Mouse (Mus musculus) lung, adult 18-20 months (tissue): ENCODE results near the gene Tdp2.
A peak's percentile ranks its signal among the peaks of the same experiment; 100 is the strongest.

Source experiments
- DNase-seq, 2 experiments: peaks; one replicate each; pipeline ENCODE4 v3.0.0; 2022; ENCODE audit warnings: mixed read lengths in 2 of 2

Tdp2 gene

DNA sequence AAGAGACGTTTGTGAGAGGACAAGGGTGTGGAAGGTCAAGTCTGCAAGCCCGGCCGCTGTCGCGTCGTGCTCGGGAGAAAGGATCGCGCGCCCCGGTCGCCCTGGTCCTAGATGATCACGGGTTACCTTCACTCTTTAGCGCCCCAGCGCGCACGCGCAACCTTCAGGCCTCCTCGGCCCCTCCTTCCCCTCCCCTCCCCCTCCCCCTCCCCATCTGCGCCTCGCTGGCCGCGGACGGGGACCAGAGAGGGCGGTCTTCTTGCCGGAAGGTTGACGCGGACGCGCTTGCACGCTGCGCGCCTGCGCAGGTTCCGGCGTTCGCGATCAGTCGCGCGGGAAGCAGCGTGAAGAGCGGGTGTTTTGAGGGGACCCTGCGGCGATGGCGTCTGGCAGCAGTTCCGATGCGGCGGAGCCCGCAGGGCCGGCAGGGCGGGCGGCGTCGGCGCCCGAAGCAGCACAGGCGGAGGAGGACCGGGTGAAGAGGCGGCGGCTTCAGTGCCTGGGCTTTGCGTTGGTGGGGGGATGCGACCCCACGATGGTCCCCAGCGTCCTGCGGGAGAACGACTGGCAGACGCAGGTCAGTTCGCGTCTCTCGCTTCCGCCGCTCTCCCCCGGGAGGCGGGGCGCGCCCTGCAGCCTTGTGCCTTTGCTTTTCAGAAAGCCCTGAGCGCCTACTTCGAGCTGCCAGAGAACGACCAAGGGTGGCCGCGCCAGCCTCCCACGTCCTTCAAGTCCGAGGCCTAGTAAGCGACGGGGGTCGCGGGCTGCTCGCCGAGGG is at the start of gene Tdp2, which contains the start of gene Acot13:
Gene Tdp2, plus strand, starts transcription at position 327 of the 778 bp plus-strand sequence.
Gene Acot13, minus strand, starts transcription at position 188 of the 778 bp plus-strand sequence.
- DNase-seq = peak; percentile 93 to 95

DNA sequence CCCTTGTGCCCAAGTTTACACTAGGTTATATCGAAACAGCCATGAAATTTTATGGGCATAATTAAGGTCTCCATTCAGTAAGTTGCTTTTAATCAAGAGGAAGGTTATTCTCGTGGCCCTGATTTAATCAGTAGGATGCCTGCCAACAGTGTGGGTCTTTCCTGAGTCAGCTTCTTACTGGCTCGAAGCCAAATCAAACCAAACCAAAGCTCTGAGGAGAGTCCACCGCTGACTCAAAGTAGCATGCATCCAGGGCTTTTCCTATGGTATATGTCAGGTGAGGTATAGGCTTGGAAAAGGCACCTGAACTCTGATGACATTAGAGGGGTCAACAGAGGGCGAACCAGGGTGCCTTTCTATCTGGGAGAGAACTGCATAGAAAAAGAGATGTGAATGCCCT is 49.6 kb upstream of the Tdp2 start:
- DNase-seq = no peak

DNA sequence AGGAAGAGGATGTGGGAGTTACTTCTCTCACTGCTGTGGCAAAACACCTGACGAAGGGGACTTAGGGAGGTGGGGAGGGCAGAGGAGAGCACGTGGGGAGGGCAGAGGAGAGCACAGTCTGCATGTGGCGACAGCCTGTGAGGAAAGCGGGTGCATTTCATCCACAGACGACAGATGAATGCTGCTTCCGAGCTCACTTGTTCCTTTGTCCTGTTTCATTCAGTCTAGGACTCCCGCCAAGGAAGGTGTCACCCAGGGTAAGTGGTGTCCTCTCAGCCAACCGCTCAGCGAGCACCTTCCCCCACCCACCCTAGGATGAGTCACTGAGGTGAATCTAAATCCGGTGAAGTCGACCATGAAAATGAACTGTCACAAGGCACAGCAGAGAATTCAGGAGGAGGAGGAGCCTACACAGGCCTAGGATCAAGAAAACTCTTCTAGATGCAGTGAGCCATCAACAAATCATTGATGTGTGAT is 45.4 kb upstream of the Tdp2 start:
- DNase-seq = no peak

DNA sequence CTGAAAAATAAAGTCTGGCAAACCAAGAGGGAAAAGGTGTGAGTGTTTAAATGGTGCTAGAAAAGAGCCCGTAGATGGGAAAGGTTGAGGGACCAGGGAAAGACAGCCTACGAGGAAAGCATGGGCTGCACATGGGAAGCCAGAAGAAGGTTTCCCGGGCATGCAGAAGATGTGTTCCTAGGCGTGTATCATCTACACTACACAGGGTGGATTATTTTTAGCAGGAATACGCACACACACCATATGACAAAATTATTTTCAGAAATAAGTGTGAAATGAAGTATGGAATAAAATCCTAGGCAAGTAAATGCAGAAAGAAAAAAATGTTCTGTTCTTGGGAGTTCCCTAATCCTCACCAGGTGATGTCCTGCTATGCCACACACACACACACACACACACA is 44.0 kb upstream of the Tdp2 start:
- no peak for DNase-seq

DNA sequence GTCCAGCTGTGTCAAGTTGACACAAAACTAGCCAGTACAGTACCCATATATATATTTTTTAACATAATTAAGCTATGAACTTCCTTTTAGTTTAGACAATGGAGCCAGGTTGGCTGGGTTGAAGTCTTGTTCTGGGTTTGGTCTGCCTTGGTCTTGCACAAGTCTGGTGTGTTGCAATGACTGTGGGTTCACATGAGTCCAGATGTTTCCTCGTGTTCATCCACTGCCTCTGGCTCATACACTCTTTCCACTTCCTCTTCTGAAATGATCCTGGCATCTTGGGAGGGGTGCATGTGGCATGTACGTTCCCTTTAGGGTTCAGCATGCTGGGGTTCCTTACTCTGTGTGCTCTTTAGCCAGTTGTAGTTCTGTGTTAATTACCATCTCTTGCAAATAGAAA is 40.1 kb upstream of the Tdp2 start:
- peak; percentile 64 to 71 for DNase-seq

DNA sequence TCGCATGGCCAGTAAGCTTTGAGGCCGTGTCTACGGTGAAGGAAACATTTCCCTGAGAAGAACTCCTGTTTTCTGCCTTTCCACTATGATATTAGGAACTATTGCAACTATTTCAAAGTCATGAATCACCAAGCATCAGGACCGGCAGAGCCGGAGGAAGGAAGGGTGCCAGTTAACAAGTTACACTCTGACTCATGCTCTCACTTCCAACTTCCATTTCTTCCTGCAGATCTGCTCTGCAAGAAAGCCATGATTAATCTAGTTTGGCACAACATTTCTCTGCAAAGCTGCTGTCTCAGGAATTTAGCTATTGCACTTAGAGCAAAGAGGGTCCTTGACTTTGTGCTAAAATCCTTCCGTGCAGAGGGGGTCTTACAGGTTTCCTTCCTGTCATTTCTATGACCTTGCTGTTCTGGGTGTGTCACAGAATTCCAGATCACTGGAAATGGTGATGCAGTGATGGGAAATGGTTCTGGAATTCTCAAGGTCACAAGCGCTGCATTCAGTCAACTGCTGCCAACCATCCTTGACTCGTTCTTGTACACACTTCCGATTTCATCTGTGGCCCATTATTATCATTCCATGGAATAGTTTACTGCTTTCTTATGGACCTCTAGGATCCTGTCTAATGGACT is 39.0 kb upstream of the Tdp2 start:
- peak in 1 of 2 experiments; percentile 18 for DNase-seq

DNA sequence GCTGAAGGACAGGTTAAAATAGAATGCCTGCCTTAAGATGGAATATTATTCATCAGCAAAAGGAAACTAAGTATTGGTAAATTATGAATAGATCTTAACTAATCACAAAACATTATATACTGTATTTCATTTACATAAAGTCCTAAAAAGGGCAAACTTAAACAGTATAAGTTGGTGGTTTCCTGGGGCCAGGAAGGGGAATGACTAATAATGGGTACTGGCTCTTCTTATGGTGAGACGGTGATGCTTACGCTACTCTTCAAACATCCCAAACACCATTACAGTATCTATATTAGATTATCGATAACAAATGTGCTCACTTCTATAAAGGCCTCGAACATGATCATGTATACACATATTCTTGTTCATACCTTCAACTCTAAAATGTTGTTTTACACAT is 32.8 kb upstream of the Tdp2 start:
- no peak for DNase-seq

DNA sequence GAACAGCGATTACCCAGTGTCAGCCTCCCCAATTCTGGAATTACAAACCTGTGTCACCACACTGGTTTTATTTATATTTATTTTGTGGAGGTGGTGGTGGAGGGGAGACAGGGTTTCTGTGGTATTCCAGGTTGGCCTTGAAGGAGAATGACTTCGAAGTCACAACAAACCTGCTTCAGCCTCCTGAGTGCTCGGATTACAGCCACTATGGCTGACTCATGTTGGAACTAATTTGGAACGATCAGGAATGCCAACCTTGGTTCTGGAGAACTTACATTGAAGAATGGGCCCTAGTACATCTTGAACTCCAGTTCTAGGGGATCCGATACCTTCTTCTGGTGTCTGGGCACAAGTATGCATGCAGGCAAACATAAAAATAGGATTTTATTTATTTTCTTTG is 32.1 kb upstream of the Tdp2 start:
- no peak for DNase-seq

DNA sequence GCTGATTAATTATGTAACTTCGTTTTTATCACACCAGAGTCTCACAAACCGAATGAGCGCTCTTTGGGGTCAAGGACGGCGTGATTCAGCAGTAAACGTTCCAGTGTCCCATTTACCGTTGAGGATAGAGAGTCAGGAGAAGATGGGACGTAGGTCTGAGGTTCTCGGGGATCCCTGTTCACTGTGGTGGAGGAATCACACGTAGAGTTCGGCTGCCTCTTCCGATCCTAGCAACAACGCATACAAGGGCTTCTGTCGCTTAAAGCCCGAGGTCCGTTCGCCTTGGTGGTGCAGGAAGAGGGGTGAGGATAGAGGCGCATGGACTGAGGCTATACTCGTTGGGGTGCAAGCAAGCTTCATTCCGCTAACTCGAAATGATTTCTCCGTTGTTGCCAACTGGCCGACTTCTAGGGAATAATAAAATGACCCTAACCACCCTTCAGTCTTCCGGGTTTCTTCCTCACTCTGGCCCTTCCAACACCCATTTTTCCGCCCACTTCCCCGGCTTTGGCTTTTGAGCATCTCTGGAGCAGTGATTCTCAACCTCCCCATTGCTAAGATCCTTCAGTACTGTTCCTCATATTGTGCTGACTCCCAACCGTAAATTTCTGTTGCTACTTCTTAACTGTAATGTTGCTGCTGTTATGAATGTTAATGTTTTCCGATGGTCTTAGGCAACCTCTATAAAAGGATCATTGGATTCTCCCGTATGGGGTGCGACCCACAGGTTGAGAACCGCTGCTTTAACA is 31.4 kb upstream of the Tdp2 start:
- DNase-seq = peak; percentile 43 to 53

DNA sequence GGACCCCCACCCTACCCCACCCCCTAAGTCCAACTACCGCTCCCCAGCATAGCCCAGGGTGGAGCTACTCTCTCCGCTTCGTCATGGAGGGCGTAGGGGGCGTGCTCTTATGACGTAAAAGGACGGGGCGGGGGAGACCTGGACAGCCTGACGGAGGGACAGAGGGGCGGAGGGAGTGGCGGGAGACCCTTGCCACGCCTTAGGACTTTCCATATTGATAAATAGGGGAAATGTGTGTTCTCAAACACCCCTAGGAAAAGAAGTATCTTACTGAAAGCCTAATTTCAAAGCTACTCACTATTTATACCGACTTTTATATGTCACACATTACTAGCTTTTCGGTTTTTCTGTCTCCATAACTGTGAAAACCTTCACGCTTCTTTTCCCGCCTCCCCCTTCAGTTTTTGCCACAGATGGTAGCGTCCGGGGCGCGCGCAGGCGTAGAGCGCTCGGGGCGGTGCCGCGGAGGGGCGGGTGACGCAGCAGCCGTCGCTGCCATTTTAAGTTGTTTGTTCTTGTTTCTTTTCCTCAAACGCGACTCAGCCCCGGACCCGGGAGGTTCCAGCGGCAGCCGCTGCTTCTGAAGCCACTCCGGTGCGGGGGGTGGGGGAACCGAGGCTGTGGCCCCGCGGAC is 30.7 kb upstream of the Tdp2 start:
- DNase-seq = peak; percentile 98 to 99

DNA sequence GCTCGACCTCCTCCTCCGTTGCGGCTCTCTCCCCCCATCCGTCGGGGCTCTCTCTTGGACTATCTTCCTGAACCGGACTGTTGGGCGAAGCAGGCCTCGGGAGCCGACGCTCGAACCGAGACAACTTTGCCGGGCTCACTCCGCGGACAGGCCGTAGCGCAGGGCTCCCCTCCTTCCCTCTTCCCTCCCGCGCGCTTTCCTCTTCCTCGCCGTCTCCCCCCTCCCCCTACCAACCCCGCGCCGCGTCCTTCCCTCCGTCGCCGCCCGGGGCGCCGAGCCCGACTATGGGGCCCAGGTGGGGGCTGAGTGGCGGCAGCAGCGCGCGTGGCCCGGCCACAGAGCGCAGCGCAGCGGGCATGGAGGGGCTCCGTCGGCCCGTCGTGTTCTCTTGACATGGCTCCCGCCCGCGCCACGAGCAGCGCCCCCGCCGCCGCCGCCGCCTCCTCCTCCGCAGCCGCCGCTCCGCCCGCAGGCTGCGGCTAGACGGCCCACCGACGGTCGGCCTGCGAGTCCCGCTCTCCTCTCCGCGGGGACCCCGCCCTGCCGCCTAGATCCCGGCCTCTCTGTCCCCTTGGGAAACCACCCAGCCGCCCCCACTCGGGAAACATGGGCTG is 30.1 kb upstream of the Tdp2 start, which contains the start of gene BC005537:
Gene BC005537, plus strand, starts transcription at position 350 of the 614 bp plus-strand sequence.
- DNase-seq = peak; percentile 39 to 47

DNA sequence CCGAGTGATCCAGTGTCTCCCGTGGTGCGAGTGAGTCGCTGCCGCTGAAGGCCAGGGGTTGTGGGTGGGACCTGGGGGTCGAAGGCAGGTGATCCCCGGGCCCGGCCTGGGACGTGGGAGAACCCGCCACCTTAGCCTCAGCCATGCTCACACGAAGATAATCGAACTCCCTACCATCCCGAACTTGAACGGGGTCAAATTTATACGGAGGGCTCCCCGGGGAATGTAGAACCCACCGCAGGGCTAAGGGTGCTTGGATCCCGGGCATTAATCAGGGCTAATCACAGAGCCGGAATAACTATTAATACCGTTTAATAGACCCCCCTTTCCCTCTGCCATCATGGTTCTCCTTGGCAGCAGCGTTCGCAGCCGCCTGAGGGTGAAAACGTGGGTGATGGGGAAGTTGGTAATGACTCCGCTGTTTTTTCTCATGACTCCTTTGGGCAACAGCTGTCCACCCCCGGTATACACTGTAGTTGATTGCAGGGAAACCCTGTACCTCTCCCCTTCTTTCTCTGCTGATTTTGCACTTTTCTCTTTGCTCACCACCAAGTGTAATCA is 29.3 kb upstream of the Tdp2 start:
- peak; percentile 40 to 49 for DNase-seq

DNA sequence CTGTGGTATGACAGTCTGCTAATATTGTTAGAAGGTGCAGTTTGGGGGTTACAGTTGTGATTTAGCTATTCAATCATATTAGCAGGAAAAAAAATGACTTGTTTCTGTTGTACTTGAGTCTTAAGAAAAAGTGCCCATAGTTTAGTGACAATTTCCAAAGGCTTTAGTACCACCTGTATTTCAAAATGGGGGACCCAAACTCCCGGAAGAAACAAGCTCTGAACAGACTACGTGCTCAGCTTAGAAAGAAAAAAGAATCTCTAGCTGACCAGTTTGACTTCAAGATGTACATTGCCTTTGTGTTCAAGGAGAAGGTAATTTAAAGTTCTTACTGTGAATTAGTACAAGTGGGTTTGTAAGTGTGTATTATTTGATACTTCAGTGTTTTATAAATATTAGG is 28.3 kb upstream of the Tdp2 start:
- no peak for DNase-seq

DNA sequence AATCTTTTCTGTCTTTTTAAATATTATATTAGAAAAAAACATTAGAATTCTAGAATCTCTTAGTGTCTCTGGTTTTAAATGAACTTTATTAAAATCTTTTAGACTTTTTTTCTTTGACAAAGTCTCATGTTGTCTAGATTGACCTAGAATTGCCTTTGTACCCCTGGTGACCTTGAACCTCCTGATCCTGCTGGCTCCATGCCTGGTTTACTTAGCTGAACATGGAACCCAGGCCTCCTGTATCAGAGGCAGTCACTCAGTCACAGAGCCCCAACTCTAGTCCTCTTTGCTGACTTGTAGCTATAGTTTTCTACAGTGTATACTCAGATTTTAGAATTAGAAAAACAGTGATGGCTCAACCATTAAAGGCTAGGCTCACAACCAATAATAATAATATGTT is 25.4 kb upstream of the Tdp2 start:
- DNase-seq = no peak

DNA sequence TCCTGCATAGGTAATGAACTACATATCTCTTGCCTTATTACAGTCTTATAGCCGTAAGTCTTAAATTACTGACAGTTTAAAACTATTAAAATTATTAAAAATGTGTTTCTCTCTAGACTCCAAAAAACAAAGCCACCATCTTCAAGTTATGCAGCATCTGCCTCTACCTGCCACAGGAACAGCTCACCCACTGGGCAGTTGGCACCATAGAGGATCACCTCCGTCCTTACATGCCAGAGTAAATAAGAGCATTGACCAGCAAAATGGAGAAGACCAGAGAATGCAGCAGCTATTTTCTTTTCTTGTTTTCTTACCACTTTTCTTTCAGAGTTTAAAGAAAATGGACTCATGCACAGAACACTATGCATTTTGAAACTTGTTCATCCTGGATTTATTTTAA is 19.0 kb upstream of the Tdp2 start:
- DNase-seq = no peak

DNA sequence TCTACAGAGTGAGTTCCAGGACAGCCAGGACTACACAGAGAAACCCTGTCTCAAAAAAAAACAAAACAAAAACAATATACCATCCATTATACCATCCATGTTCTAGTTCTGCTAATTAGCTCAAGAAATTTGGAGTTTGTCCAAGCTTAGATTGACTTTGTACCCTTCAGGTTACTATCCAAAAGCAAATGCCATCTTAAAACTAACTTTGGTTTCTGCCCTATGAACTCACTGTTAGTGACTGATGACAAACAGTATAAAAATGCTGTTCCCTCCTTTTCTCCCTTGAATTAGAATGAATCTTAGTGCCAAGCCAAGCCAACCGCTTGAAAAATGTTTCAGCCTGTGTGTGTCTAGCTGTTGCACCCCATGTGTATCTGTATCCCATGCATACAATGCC is 16.9 kb upstream of the Tdp2 start:
- no peak for DNase-seq

DNA sequence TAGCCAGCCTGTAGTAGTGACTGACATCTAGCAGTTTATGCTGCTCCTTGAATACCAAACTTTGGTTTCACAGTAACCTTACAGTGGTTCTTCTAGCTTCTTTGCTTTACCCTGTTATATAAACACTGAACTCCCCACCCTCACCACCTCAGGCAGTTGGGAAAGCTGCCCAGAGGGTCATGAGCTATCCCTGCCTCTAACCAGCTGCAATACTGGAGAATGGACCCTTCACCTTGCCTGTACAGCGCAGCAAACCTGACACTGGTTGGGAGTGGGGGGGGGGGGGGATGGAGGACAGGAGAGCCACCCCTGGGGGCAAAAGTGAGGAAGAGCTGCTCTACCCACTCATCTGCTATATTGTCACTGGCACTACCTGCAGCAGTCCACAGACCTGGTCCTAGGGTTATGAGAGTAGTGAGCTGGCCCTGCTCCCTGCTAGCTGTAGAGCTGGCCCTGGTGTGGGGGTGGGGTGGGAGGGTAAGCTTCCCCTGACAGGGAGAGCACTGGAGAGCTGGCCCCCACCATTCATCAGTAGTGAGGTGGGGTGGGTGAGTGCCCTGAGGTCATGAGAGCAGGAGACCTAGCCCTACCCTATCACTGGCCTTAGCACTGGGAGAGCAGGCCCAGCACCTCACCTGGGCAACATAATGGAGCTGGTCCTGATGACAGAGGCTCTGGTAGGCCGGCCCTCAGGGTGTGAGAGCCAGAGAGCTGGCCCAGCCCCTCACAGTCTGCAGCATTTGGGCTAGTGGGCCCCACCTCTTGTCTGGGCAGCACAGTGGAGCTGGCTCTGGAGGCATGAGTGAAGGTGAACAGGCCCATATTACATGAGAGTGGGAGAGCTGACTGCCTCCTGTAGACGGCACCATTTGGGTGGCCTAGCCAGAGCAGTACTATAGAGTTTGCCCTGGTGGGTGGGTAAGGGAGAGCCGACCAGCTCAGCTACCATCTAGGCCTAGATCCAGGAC is 15.1 kb upstream of the Tdp2 start:
- no peak for DNase-seq

DNA sequence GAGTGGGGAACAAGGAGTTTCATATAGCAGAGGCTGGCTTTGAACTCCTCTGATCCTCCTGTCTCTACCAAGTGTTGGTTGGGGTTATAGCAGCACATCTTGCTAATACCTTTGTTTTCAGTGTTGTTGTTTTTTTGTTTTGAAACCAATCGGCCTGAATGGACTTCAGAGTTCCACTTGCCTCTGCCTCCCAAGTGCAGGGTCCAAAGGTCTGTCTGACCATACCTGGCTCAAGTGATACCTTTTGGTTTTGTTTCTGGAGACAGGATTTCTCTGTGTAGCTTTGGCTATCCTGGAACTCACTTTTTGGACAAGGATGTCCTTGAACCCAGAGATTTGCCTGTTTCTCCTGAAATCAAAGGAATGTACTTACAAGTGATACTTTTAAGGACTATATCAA is 11.5 kb upstream of the Tdp2 start:
- no peak for DNase-seq

DNA sequence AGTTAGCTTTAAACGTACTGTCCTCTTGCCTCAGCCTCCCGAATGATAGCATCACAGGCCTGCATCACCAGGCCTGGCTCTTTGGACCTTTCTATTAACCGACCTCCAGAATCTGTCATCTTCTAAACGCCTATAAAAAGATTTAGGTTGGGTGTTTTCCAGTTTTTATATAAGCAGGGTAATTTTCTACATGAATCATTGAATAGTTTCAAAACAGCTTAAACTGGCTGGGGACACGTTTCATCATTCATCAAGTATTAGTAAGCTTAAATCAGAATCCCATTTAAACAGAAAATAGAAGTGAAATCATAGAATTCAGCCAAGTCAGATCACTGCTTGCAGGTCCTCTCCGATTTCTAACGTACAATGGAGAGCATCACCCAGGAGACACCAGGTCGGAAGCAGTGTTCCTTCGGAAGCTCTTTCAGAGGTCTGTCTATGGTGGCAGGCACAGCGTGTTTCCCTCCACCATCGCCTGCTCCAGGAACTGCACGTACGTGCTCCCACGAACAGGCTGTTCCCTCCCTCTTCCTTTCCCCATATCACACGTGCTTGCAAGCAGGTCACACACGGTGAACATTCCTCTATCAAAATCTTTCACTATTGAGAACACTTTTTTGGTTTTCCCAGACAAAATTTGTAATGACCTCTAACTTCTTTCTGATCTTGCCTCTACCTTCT is 8.7 kb upstream of the Tdp2 start:
- no peak for DNase-seq

DNA sequence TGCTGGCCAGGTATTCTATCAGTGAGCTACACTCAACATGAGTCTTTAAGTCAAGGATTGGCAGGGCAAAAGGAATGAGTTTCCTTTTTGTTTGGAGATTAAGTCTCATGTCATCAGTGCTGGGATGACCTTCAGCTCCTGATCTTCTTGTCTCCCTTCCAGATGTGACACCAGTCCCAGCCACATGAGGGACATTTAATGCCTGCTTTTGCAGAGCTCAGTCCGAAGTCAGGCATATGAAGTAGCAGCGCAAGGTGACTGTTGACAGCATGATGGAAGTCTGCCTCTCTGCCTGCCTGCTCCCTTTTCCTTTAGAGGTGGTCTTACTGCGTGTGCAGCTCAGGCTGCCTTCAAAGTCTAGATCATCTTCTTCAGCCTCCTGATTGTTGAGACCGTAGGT is 6.8 kb upstream of the Tdp2 start:
- no peak for DNase-seq
